Mouse (Mus musculus) midbrain, embryonic 11.5 days (tissue): ENCODE measurements at regions not wholly inside any gene's neighbourhood (a gene's known extent, or its start where the extent isn't known, plus 50 kb on each side); places are given as distances from the start of the nearest gene placed in this dataset.

Source experiments
- ATAC-seq: fragments of 200-750 bp; cut with Nextera tagmentation; 2 replicates; pipeline ENCODE4 v1.8.0; 2017; ENCODE audit warnings: moderate TSS enrichment, moderate library complexity; ENCODE audit not compliant: low FRiP score
- DNase-seq: peaks from one replicate; pipeline ENCODE4 v3.0.0; 2015; ENCODE audit warnings: low spot score; ENCODE audit errors: missing footprints
- H3K27ac ChIP-seq: fragments of 300-500 bp; sonication (generic); 2 replicates; pipeline ENCODE4 v1.5.1; 2014; ENCODE audit warnings: low read depth, low read length
- H3K27me3 ChIP-seq: fragments of 300-500 bp; sonication (generic); 2 replicates; pipeline ENCODE4 v1.6.1; 2014; ENCODE audit warnings: mild to moderate bottlenecking, low read length, moderate library complexity, mixed read lengths; ENCODE audit not compliant: control insufficient read depth, insufficient read depth
- H3K36me3 ChIP-seq: fragments of 300-500 bp; sonication (generic); 2 replicates; pipeline ENCODE4 v1.6.1; 2014; ENCODE audit warnings: mild to moderate bottlenecking, low read length, moderate library complexity, mixed read lengths; ENCODE audit not compliant: control insufficient read depth, insufficient read depth
- H3K4me1 ChIP-seq: fragments of 300-500 bp; sonication (generic); 2 replicates; pipeline ENCODE4 v1.6.1; 2014; ENCODE audit warnings: low read length; ENCODE audit not compliant: control insufficient read depth, insufficient read depth
- H3K4me2 ChIP-seq: fragments of 300-500 bp; sonication (generic); 2 replicates; pipeline ENCODE4 v1.6.1; 2014; ENCODE audit warnings: mild to moderate bottlenecking, moderate library complexity
- H3K4me3 ChIP-seq: fragments of 300-500 bp; sonication (generic); 2 replicates; pipeline ENCODE4 v1.5.1; 2014; ENCODE audit warnings: low read depth, low read length
- H3K9ac ChIP-seq: fragments of 300-500 bp; sonication (generic); 2 replicates; pipeline ENCODE4 v1.6.1; 2014; ENCODE audit warnings: low read length
- H3K9me3 ChIP-seq: fragments of 300-500 bp; sonication (generic); 2 replicates; pipeline ENCODE4 v1.6.1; 2016; ENCODE audit warnings: low read length; ENCODE audit not compliant: control insufficient read depth
- WGBS: fragments of 180-500 bp; shearing (Covaris S2); extraction: QIAGEN DNeasy Blood & Tissue Kit; methylation state at CpG from one replicate; pipeline ENCODE4 v1.1.7; 2014; 5-methylcytosine and 5-hydroxymethylcytosine counted together

DNA sequence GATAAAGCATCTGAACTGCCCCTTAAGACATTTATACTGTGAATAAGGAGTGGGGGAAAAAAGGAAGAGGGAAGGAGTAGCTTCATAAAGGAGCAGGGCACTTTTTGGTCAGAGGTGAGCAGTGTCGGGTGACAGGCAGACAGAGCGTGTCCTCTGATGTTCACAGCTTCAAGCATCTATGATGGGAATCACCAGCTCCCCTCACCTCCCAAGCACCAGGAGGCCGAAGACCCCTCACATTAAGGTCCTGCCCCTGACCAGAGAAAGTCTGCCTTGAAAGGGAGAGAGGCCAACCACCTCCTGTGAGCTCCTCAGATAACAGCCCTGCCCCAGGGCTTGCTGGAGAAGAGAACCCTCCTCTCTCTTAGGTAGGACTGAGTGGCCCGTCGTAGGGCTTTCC lies 320.6 kb downstream of the Cd83 start:
- ATAC-seq (no peak), DNase-seq (no peak)
- Histone ChIP-seq H3K9me3 (no peaks in the 10 kb centered on the region), H3K36me3 (no peaks in the 10 kb centered on the region), H3K4me2 (no peak overlapping the region), H3K9ac (no peak overlapping the region), H3K4me1 (peaks cover 19% of the 10 kb centered on the region), H3K4me3 (no peak overlapping the region), H3K27ac (no peak overlapping the region), H3K27me3 (peaks cover 55% of the 10 kb centered on the region)
- WGBS, result 66% methylated on average over 5 of the region's 5 CpGs

DNA sequence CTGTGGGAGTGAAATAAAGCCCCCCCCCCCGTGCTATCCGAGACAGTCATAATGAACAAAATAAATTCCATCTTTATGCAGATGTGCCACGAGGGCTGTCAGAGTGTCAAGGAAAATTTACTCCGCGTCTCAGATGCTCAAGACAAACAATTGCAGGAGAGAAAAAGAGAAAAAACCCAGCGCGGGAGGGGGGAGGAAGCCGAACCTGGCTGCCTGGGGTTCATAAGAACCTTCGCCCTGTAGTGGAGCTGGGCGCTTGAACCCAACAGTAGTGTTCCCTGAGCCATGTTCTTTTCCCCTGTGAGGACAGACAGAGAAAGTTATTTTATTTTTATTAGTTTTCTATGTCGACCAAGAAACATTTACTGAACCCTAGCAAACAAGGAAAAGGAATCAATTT lies 324.1 kb downstream of the Cd83 start:
- WGBS, result 87% methylated on average over 11 of the region's 11 CpGs
- Histone ChIP-seq H3K9me3 (no peaks in the 10 kb centered on the region), H3K4me3 (no peak overlapping the region), H3K36me3 (no peaks in the 10 kb centered on the region), H3K4me1 (no peaks in the 10 kb centered on the region), H3K4me2 (no peak overlapping the region), H3K27me3 (peaks cover 34% of the 10 kb centered on the region), H3K27ac (no peak overlapping the region), H3K9ac (no peak overlapping the region)
- no peak for ATAC-seq
- no peak for DNase-seq

DNA sequence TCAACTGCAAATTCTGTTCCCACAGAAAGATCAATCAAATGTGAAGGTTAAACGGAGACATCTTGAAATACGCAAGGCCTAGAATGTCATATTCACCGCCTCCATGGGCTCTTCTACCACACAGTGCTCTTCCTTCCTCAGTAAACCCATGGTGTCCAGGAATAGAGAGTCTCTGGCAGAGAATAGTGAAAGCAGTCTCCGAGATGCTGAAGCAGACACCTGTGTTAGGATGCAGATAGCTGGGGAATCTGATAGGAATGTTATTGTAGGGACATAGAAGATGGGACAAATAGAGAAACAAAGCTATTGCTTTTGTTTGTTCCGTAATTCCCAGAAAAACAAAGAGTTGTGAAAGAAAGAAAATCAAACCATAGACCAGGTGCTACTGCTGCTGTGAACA lies 328.5 kb downstream of the Cd83 start:
- Histone ChIP-seq H3K36me3 (no peaks in the 10 kb centered on the region), H3K9ac (no peak overlapping the region), H3K4me2 (no peak overlapping the region), H3K27me3 (0 out of 2 replicates have a peak, but pooled peaks cover 2% of the 10 kb centered on the region), H3K4me3 (no peak overlapping the region), H3K9me3 (no peaks in the 10 kb centered on the region), H3K4me1 (peaks cover 3% of the 10 kb centered on the region; the same call in 1 of the 2 replicates), H3K27ac (no peak overlapping the region)
- no peak for ATAC-seq
- peak; percentile 59 for DNase-seq
- WGBS, result 90% methylated on average over 5 of the region's 5 CpGs

DNA sequence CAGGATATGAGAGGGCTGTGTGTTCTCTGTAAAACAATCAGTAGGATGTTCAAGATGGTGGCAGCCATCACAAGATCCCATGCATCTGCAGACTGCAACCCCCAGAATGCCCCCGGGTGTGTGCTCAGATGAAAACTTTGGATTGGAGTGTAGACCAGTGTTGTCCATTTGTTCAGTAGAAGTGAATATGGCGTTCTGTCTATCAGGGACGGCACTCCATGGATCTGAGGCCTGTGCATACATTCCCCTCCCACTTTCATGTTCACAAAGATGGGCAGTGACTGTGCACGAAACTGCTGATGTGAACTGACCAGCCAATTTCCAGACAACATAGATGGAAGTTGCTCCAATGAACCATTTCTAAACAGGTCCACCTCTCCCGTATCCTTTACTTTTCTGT lies 330.3 kb downstream of the Cd83 start:
- peak; percentile 79 for DNase-seq
- Histone ChIP-seq H3K4me3 (no peak overlapping the region), H3K4me1 (peaks cover 3% of the 10 kb centered on the region; the same call in 1 of the 2 replicates), H3K9me3 (no peaks in the 10 kb centered on the region), H3K36me3 (no peaks in the 10 kb centered on the region), H3K9ac (no peak overlapping the region), H3K4me2 (no peak overlapping the region), H3K27me3 (no peaks in the 10 kb centered on the region), H3K27ac (no peak overlapping the region)
- no peak for ATAC-seq
- 88% methylated on average over 5 of the region's 5 CpGs for WGBS

DNA sequence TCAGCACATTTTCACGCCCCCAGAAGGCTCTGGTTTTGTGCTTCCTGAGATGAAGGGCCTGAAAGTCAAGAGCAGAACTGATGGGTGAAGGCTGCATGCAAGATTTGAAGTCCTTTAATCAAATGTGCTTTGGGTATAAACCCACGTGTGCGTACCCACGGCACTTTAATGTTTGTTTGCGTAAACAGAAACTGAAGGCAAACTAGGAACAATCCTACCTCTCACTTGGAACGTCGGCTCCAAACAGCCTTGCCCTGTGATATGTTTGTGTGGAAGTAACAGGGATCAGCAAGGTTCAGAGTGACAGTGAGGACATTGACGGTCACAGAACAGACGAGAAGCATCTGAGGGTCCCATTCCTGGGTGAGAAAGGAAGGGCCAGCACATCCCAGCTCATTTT lies 333.3 kb downstream of the Cd83 start:
- Histone ChIP-seq H3K4me1 (peaks cover 12% of the 10 kb centered on the region), H3K36me3 (no peaks in the 10 kb centered on the region), H3K4me2 (no peak overlapping the region), H3K9ac (no peak overlapping the region), H3K27ac (no peak overlapping the region), H3K27me3 (no peaks in the 10 kb centered on the region), H3K9me3 (no peaks in the 10 kb centered on the region), H3K4me3 (no peak overlapping the region)
- DNase-seq (no peak), ATAC-seq (no peak)
- WGBS, result 84% methylated on average over 9 of the region's 9 CpGs

DNA sequence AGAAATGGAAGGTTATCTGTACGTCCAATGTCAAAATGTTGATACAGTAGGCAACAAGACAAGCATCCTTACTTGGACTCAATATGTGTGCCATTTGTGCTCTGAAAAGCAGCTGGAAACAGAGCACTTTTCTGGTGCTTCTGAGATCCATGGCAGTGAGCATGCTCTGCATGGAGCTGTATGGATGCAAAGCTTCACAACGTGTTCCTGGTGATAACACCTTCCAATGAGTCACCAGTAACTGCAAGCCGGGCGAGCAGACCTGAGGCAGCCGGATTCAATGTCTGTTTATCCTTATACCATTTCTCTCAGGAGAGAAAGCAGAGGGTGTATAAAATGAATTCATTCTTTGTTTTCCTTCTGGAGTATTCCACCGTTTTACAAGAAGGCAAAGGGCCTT lies 334.3 kb downstream of the Cd83 start:
- no peak overlapping the region for H3K9ac ChIP-seq
- WGBS, result 91% methylated on average over 6 of the region's 6 CpGs
- peaks cover 12% of the 10 kb centered on the region for H3K4me1 ChIP-seq
- no peaks in the 10 kb centered on the region for H3K27me3 ChIP-seq
- no peak overlapping the region for H3K27ac ChIP-seq
- no peak overlapping the region for H3K4me2 ChIP-seq
- no peak for ATAC-seq
- no peaks in the 10 kb centered on the region for H3K9me3 ChIP-seq
- no peak overlapping the region for H3K4me3 ChIP-seq
- DNase-seq, result no peak
- H3K36me3 ChIP-seq, result no peaks in the 10 kb centered on the region

DNA sequence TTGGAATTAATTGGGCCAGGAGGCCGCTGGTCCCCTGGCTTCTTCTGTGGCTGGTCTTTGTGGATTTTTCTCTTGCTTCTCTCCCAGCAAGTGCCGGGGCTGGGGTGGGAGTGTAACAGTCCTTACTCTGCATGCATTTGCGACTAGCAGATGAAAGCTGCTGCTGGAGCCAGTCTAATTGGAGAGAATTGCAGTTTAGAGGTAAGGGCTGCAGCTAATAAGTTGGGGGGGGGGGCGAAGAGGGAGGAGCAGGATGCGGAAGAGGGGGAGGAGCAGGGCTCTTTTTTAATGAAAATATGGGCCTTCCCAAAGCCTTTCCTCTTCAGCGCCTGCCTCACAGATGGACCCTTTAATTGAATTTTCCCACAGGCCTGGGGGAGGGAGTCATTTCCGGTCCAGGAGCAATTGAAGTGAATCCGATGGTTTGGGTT lies 336.7 kb downstream of the Cd83 start:
- WGBS, result 30% methylated on average over 7 of the region's 8 CpGs
- H3K4me1 ChIP-seq, result peaks cover 9% of the 10 kb centered on the region; the same call in 1 of the 2 replicates
- H3K27ac ChIP-seq, result no peak overlapping the region; the same call in 1 of the 2 replicates
- H3K9ac ChIP-seq, result no peak overlapping the region
- H3K4me2 ChIP-seq, result no peak overlapping the region
- H3K4me3 ChIP-seq, result no peak overlapping the region
- no peaks in the 10 kb centered on the region for H3K9me3 ChIP-seq
- ATAC-seq, result peak; percentile 33; the same call in 1 of the 2 replicates
- H3K27me3 ChIP-seq, result no peaks in the 10 kb centered on the region
- DNase-seq, result no peak
- H3K36me3 ChIP-seq, result no peaks in the 10 kb centered on the region

DNA sequence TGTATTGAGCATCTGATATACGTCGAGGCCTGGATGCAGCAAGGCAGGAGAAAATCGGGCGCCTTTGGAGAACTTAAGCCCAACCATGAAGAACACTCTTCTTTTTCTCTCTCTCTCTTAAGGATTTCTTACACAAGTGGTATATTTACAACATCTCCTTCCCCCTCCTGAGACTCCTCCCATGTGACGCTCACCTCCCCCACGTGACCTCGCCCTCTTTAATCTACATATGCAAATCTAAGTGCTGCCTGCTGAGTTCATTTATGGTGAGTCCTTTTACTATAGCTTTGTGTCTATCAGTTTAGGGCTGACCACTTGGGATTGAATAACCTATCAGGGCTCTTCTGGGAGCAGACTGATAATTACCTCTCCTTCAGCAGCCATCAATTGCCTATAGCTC lies 337.4 kb downstream of the Cd83 start:
- no peak overlapping the region for H3K4me3 ChIP-seq
- no peak overlapping the region for H3K27ac ChIP-seq
- DNase-seq (no peak), ATAC-seq (no peak)
- no peaks in the 10 kb centered on the region for H3K27me3 ChIP-seq
- H3K36me3 ChIP-seq, result no peaks in the 10 kb centered on the region
- no peaks in the 10 kb centered on the region for H3K9me3 ChIP-seq
- H3K4me2 ChIP-seq, result no peak overlapping the region
- no peak overlapping the region for H3K9ac ChIP-seq
- WGBS, result 79% methylated on average over 7 of the region's 7 CpGs
- H3K4me1 ChIP-seq, result peaks cover 9% of the 10 kb centered on the region; the same call in 1 of the 2 replicates

DNA sequence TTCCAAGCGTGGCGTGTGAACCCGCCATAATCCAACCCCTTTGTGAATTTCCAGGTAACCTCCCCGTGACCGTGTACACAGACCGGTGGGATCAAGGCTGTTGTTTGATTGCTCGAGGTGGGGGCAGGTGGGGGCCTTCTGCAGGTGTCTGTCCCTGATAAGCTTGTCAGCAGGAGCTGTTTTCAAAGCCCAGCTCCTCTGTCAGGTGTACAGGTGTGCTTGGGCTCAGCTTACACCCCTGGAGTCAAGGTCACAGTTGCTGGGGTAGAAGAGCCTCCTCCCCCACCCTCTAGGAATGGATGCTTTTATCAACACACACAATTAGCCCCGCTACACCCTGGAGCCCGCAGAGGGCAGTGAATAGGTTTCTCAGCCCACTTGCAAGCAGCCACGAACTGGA lies 341.6 kb downstream of the Cd83 start:
- Histone ChIP-seq H3K27me3 (no peaks in the 10 kb centered on the region), H3K4me3 (no peak overlapping the region), H3K27ac (no peak overlapping the region), H3K9me3 (no peaks in the 10 kb centered on the region), H3K36me3 (no peaks in the 10 kb centered on the region), H3K4me2 (no peak overlapping the region), H3K9ac (no peak overlapping the region), H3K4me1 (peaks cover 7% of the 10 kb centered on the region; the same call in 1 of the 2 replicates)
- ATAC-seq, result no peak
- no peak for DNase-seq
- 40% methylated on average over 10 of the region's 10 CpGs for WGBS
